Mouse (Mus musculus) ZHBTc4 (cell line): ENCODE data around the gene Ect2.

Experiments
- DNase-seq: peaks from one replicate; pipeline ENCODE4 v3.0.0-alpha.2; 2011; ENCODE audit warnings: low read depth, low spot score

The Ect2 gene

GRCm38 (mm10) chr3:27071706-27072105 is 82.0 kb downstream of the Ect2 start:
- no peak for DNase-seq

GRCm38 (mm10) chr3:27070340-27070739 is 83.3 kb downstream of the Ect2 start:
- DNase-seq: no peak

GRCm38 (mm10) chr3:27067206-27067605 is 86.5 kb downstream of the Ect2 start:
- DNase-seq: peak; percentile 74

- DNase-seq: no peak
Observed at GRCm38 (mm10) chr3:27064886-27065285, 88.8 kb downstream of the Ect2 start.

GRCm38 (mm10) chr3:27063399-27064260 is 90.0 kb downstream of the Ect2 start:
- DNase-seq: peak; percentile 94

GRCm38 (mm10) chr3:27060441-27060840 is 93.2 kb downstream of the Ect2 start:
- DNase-seq: no peak

GRCm38 (mm10) chr3:27059529-27060322 is 94.0 kb downstream of the Ect2 start:
- DNase-seq: no peak

GRCm38 (mm10) chr3:27055471-27055870 is 98.2 kb downstream of the Ect2 start:
- DNase-seq: no peak

GRCm38 (mm10) chr3:27054766-27055165 is 98.9 kb downstream of the Ect2 start:
- no peak for DNase-seq
